Mouse (Mus musculus): Measurements from ENCODE around the gene Mtmr6. TPM values are rescaled to one million over a fixed set of nuclear protein-coding genes. Genes with fewer than 3 reads are reported as not detected.
"Not testable (repeated sequence)": the region's sequence is repeated elsewhere in the genome, so short reads cannot be mapped to it uniquely, and the experiment has no call there.

Gene Mtmr6
- total RNA-seq, 2 experiments from 2014 or later = 90.5 to 111 TPM

DNA sequence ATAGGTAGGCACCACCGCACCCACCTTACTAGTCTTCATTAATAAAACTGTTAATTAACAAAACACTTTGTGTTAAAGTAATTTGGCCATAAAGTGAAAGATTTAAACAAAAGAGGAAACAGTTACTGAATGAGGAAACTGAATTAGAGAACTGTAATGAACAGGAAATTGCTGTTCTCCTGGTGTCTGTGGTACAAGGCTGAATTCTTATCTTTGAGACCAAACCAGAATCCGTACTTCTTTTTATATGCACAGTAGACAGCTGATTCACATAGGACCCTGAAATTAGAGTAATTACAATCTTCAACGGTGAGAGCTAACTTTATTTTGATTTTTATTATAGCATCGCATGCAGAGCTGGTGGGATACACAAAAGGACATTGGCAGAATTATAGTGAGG lies 25.3 kb downstream of the Mtmr6 start:
- ATAC-seq (ENCODE audit: poor library complexity, severe bottlenecking) = peak; percentile 96

DNA sequence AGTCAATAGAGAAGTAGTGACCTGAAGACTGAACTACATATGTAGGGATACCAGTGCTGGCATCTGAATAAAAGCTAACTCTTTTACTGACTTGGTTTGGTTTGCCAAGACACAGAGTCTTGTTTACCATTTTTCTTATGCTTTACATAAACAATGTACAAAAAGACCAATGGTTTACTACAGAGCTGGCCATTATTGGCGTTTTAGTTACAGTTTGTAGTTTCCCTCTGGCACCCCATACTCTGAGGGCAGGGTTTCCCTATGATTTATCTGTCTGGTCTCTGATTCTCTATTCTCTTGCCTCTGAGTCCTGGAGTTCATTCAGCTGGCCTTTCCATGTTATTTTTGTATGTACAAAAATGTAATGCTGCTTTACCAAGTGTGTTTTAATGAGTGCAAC lies 30.5 kb downstream of the Mtmr6 start:
- ATAC-seq (ENCODE audit: poor library complexity, severe bottlenecking) = no peak

DNA sequence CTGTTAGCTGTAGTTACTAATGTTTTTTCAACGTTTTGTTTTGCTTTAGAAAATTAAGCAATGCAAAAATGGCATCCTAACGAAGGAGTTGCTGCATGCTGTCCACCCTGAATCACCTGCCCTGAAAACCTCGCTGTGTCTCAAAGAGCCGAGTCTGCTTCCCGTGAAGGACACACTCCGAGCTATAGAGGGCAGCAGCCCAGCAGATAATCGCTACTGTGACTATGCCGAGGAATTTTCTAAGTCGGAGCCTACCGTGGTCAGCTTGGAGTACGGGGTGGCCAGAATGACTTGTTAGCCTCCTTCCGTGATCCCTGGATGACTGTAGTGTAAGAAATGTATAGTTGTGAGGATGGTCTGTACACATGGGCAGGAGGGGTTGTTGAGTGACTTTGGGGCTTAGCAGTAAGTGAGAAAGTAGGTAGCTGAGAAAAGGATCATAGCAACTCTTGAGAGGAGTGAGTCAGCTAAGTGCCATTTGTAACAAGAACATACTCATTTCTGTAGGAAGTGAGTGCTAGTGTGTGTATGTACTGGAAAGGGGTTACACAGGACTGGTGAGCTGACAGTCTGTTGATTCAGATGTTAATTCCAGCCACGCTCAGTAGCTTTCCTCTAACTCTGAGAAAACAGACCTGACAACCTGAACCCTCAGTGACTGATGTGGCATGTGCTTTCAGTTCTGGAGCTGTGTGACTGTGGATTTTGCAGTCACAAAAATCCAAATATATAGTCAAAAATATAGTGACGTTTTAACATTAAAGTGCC lies 35.4 kb downstream of the Mtmr6 start:
- no peak for ATAC-seq (ENCODE audit: poor library complexity, severe bottlenecking)

GRCm38 (mm10) chr14:60301024-60301423 lies 36.0 kb downstream of the Mtmr6 start:
- no peak for ATAC-seq (ENCODE audit: poor library complexity, severe bottlenecking)

- ATAC-seq (ENCODE audit: poor library complexity, severe bottlenecking) = no peak
Observed at GRCm38 (mm10) chr14:60302441-60302840, 37.4 kb downstream of the Mtmr6 start.

- no peak for ATAC-seq (ENCODE audit: poor library complexity, severe bottlenecking)
Observed at GRCm38 (mm10) chr14:60304441-60305220, 39.6 kb downstream of the Mtmr6 start.

DNA sequence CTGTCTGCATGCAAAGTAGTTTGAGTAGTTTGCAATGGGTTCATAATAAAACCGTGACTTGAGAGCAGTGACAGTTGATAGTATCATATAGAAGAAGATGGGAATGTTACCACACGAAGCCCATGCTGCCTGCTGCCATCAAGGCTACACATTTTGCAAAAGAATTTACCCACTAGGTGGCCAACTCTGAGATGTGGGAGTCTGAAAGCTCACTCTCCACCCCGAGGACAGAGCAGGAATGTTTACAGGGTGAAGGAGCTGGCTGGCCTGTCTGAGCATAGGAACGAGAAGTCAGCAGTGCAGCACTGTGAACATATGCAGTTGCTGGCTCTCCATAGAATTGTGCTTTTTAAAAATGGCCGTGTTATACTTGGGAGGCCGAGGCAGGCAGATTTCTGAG lies 43.1 kb downstream of the Mtmr6 start:
- ATAC-seq (ENCODE audit: poor library complexity, severe bottlenecking) = no peak

DNA sequence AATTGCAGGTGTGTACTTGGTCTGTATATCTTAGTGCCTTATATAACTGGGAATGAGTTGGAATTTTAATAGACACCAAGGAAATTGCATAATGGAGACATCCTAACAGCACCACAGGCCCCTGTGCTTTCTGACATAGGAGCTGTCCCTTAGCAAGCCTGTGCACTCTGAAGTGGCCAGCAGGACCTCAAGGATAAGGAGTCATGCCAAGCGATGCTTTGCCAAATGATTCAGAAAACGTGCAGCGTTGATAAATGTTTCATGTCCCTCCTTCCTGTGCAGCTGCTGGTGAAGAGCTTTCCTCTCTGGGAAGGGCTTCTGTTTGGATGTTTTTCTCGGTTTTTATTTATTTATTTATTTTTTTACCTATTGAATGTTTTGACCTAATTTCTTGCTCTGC lies 45.7 kb downstream of the Mtmr6 start:
- no peak for ATAC-seq (ENCODE audit: poor library complexity, severe bottlenecking)

GRCm38 (mm10) chr14:60319231-60319630 lies 54.2 kb downstream of the Mtmr6 start:
- ATAC-seq (ENCODE audit: poor library complexity, severe bottlenecking) = no peak

DNA sequence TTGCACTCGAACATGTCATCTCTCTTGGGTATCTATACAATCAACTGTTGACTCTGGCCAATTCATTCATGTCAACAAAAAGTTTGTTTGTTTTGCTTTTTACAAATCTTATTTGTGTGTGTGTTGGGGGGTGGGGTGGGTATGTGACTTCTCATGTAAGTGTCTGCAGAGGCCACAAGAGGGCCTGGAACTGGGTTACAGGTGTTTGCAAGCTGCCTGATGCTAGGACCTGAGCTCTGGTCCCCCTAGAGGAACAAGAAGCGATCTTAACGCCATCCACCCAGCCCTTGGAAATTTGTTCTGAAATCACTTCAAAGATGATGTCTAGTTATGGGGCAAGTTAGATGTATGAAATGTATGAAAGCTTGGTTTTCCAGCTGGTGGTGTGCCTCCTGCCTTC lies 55.8 kb downstream of the Mtmr6 start:
- no peak for ATAC-seq (ENCODE audit: poor library complexity, severe bottlenecking)

GRCm38 (mm10) chr14:60340001-60340400 lies 75.0 kb downstream of the Mtmr6 start:
- ATAC-seq (ENCODE audit: poor library complexity, severe bottlenecking) = not testable (repeated sequence)

GRCm38 (mm10) chr14:60340570-60340969 lies 75.5 kb downstream of the Mtmr6 start:
- no peak for ATAC-seq (ENCODE audit: poor library complexity, severe bottlenecking)

- peak; percentile 77 for ATAC-seq (ENCODE audit: poor library complexity, severe bottlenecking)
Observed at GRCm38 (mm10) chr14:60345326-60345876, 80.4 kb downstream of the Mtmr6 start.

Other genes starting within 250 kb of the Mtmr6 start
- gene Atp8a2, start 68.0 kb upstream of the Mtmr6 start, total RNA-seq (2015) = 0.20 and 0.41 TPM in 2 replicates
- gene Atp8a2, start 68.0 kb upstream of the Mtmr6 start, total RNA-seq (2017) = 0.51 and 2.4 TPM in 2 replicates
- gene Nupl1, start 13.8 kb upstream of the Mtmr6 start, total RNA-seq (2015) = not detected in 2 replicates
- gene Nupl1, start 13.8 kb upstream of the Mtmr6 start, total RNA-seq (2017) = not detected in 2 replicates
- gene Gm49336, start 13.7 kb upstream of the Mtmr6 start, total RNA-seq (2015) = 51.1 and 55.8 TPM in 2 replicates
- gene Gm49336, start 13.7 kb upstream of the Mtmr6 start, total RNA-seq (2017) = 68.7 and 78.5 TPM in 2 replicates
- gene Amer2, start 108.0 kb downstream of the Mtmr6 start, total RNA-seq (2015) = 2.9 and 4.4 TPM in 2 replicates
- gene Amer2, start 108.0 kb downstream of the Mtmr6 start, total RNA-seq (2017) = 1.9 and 2.4 TPM in 2 replicates